Mouse (Mus musculus): ENCODE results near the gene Mknk2.
A peak's percentile ranks its signal among the peaks of the same experiment; 100 is the strongest.
"Not testable (repeated sequence)": the region's sequence is repeated elsewhere in the genome, so short reads cannot be mapped to it uniquely, and the experiment has no call there.

The Mknk2 gene

DNA sequence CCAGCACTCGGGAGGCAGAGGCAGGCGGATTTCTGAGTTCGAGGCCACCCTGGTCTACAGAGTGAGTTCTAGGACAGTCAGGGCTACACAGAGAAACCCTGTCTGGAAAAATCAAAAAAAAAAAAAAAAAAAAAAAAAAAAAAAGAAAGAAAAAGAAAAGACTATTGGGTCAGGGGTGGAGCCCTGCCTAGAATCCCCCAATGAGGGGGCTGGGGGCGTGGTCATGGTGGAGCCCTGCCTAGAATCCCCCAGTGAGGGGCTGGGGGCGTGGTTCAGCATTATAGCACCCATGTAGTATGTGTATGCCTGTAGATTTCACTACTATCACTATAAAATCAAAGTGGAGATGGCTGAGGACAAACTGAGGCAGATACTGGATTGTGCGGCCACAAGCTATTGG lies 28.0 kb downstream of the Mknk2 start:
- not testable (repeated sequence) for DNase-seq

GRCm38 (mm10) chr10:80646936-80647335 lies 31.0 kb downstream of the Mknk2 start:
- DNase-seq = no peak

DNA sequence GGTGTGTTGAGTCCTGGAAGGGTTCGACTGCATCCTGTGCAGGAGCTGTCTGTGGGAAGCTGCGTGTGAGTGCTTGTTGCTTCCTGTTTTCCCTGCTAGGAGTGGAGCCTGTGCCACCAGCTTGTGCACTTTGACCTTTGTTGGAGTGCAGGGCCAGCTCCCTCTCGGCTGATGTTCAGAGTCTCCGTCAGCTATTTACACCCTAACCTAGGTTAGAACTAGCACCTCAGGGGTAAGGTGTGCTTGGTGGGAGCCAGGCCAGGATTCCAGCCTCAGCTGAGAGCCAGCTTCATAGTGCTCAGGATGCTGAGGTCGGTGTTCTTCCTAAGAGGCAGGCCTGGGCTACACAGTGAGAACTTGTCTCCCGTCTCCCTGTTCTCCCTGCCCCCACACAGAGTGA lies 42.6 kb downstream of the Mknk2 start:
- no peak for DNase-seq

- DNase-seq = no peak
These were observed 49.0 kb downstream of the Mknk2 start for GRCm38 (mm10) chr10:80628925-80629324.

DNA sequence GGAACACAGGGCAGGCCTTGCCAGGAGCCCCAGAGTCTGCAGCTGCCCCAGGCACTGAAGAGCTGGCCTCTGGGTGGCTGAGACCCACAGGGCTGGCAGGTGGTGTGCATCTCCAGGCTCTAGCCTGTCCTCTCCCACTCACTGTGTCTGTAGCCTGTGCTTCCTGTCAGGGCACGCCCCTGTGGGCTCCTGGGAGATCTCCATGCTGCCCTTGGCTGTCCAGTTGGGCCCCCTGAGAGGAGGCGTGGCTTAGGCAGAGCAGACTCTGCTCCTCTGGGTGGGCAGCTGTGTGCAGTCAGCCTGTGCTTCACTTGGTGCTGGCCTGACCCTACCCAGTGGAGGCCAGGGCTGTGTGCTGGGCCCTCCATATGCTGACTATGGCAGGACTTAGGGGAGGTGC lies 50.2 kb downstream of the Mknk2 start:
- DNase-seq = peak; percentile 84

GRCm38 (mm10) chr10:80625764-80626163 lies 52.1 kb downstream of the Mknk2 start:
- no peak for DNase-seq

GRCm38 (mm10) chr10:80623457-80624191 lies 54.3 kb downstream of the Mknk2 start:
- peak; percentile 84 for DNase-seq

DNA sequence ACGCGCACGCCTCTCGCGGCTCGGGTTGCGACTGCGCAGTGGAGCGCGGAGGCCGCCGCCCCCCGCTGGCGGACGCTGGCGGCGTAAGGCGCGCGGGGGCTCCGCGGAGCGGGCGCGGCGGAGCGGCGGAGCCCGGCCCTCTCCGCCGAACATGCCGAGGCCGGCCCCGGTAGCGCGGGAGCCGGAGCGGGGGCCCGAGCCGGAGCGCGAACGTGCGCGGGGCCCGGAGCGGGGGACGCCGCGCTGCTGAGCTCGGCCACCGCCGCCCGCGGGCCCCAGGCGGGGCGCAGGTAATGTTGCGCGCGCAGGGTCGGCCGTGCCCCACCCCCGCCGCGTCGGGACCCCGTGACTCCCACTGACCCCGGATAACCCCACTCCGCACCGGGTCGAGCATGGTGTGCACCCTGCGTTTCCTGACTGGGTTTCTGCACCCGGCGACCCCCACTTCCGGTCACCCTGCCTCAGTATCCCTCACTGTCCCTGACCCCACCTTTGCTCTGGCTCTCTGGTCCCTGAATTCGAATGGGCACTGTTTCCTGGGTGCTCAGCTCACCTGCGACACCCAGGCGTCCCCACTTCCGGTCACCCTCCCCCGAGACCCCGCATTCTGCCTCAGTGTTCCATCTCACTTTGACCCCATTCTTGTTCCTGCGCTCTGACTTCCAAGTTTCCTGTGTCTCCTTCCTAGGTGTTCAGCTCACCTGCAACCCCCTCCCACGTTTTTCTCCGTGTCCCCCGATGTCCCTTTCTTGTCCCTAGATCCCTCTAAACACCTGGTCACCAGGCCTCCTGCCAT lies 55.1 kb downstream of the Mknk2 start, which contains the start of gene Csnk1g2:
Gene Csnk1g2, plus strand, starts transcription at position 178 of the 796 bp plus-strand sequence.
- peak; percentile 77 for DNase-seq

GRCm38 (mm10) chr10:80621940-80622660 lies 55.8 kb downstream of the Mknk2 start:
- DNase-seq = peak; percentile 100

DNA sequence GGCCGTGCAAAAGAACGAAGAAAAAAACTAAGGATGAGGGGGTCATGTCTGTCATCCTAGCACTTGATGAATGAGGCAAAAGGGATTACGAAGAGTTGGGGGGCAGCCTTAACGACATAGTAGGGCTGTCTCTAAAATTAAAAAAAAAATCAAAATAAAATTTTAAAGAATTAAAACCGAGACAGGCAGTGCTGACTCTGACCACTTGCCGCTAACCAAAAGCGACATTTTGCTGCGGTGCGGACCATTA lies 56.3 kb downstream of the Mknk2 start:
- no peak for DNase-seq

GRCm38 (mm10) chr10:80620796-80621689 lies 56.9 kb downstream of the Mknk2 start:
- DNase-seq = no peak

DNA sequence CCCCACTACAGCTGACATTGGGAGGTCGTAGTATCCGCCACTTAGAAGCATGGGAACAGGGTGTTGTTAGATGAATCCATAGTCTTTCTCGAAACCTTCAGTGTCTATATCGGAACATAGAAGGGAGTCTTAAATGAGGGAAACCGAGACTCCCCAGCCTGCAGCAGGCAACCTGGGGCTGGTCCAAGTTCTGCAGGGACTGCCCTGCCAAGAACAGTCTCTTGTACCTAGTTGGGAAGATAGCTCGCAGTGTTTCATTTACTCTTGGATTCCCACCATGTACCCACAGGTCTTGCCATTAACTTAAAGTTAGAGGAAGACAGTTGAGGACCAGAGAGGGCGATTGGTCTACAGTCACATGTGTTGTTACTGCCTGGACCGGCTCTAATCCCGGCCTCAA lies 57.5 kb downstream of the Mknk2 start:
- no peak for DNase-seq

- no peak for DNase-seq
These were observed 58.3 kb downstream of the Mknk2 start for GRCm38 (mm10) chr10:80619465-80620244.

GRCm38 (mm10) chr10:80618181-80618580 lies 59.7 kb downstream of the Mknk2 start:
- DNase-seq = peak; percentile 79
